Mouse (Mus musculus) left cerebral cortex, postnatal 10 days (tissue): ENCODE measurements around the gene Prcp. TPM values are rescaled to one million over a fixed set of nuclear protein-coding genes. Genes with fewer than 3 reads are reported as not detected.
A peak's percentile ranks its signal among the peaks of the same experiment; 100 is the strongest.
"Not testable (repeated sequence)": the region's sequence is repeated elsewhere in the genome, so short reads cannot be mapped to it uniquely, and the experiment has no call there.

Experiments
- DNase-seq, 2 experiments: peaks; one replicate each; pipeline ENCODE4 v3.0.0; 2021 to 2022; ENCODE audit warnings: low spot score in 2 of 2, mixed read lengths in 1 of 2; ENCODE audit errors: extremely low spot score in 1 of 2
- intact Hi-C: fragments of 180-260 bp; cut with DNase I; formaldehyde crosslinking; loops from one replicate; pipeline ENCODE4 v1.15.1; 2025
- total RNA-seq, 2 experiments: library from RNA; stranded (reverse); gene quantifications; 2 replicates each; pipeline ENCODE4 v1.2.3; 2021

The Prcp gene
- total RNA-seq, 2 experiments from 2014 or later = 13.9 TPM

- intact Hi-C loops = loop anchor here (5.0 kb wide), 1 partner anchor 212 kb away; no protein-coding TSS in a partner anchor
- DNase-seq = no peak
Measured at GRCm38 (mm10) chr7:92884998-92885660, 10.9 kb downstream of the Prcp start.

- no peak for DNase-seq
- intact Hi-C loops = loop anchor here (5.0 kb wide), 1 partner anchor 210 kb away; no protein-coding TSS in a partner anchor
Measured at GRCm38 (mm10) chr7:92886801-92887200, 12.5 kb downstream of the Prcp start.

GRCm38 (mm10) chr7:92887230-92887629, 13.0 kb downstream of the Prcp start:
- intact Hi-C loops = loop anchor here (5.0 kb wide), 1 partner anchor 210 kb away; no protein-coding TSS in a partner anchor
- DNase-seq = no peak

- intact Hi-C loops = no loop called here
Measured at GRCm38 (mm10) chr7:92890211-92890610, 15.9 kb downstream of the Prcp start.

GRCm38 (mm10) chr7:92890618-92891230, 16.5 kb downstream of the Prcp start:
- intact Hi-C loops = no loop called here

More at GRCm38 (mm10) chr7:92890211-92890610, 15.9 kb downstream of the Prcp start:
- DNase-seq = no peak

GRCm38 (mm10) chr7:92893478-92893877, 19.2 kb downstream of the Prcp start:
- DNase-seq = no peak
- intact Hi-C loops = no loop called here

More at GRCm38 (mm10) chr7:92890618-92891230, 16.5 kb downstream of the Prcp start:
- DNase-seq = no peak

GRCm38 (mm10) chr7:92896036-92896435, 21.8 kb downstream of the Prcp start:
- intact Hi-C loops = no loop called here
- DNase-seq = no peak

- intact Hi-C loops = no loop called here
- DNase-seq = peak in 1 of 2 experiments; percentile 33
Measured at GRCm38 (mm10) chr7:92897021-92897420, 22.8 kb downstream of the Prcp start.

GRCm38 (mm10) chr7:92903360-92904038, 29.2 kb downstream of the Prcp start:
- intact Hi-C loops = no loop called here

GRCm38 (mm10) chr7:92904285-92904684, 30.0 kb downstream of the Prcp start:
- DNase-seq, intact Hi-C loops: not testable (repeated sequence)

More at GRCm38 (mm10) chr7:92903360-92904038, 29.2 kb downstream of the Prcp start:
- DNase-seq = peak; percentile 19 to 64

- intact Hi-C loops = no loop called here
- DNase-seq = no peak
Measured at GRCm38 (mm10) chr7:92920172-92920856, 46.0 kb downstream of the Prcp start.

GRCm38 (mm10) chr7:92920857-92921172, 46.5 kb downstream of the Prcp start:
- no peak for DNase-seq
- intact Hi-C loops = no loop called here

GRCm38 (mm10) chr7:92932792-92933191, 58.5 kb downstream of the Prcp start:
- intact Hi-C loops = no loop called here
- DNase-seq = no peak

GRCm38 (mm10) chr7:92933308-92933948, 59.2 kb downstream of the Prcp start:
- DNase-seq = peak in 1 of 2 experiments; percentile 35
- intact Hi-C loops = not testable (repeated sequence)

- no peak for DNase-seq
- intact Hi-C loops = no loop called here
Measured at GRCm38 (mm10) chr7:92936747-92937146, 62.5 kb downstream of the Prcp start.

- DNase-seq = peak; percentile 9 to 24
- intact Hi-C loops = no loop called here
Measured at GRCm38 (mm10) chr7:92937955-92938354, 63.7 kb downstream of the Prcp start.

- intact Hi-C loops = no loop called here
- no peak for DNase-seq
Measured at GRCm38 (mm10) chr7:92939776-92940175, 65.5 kb downstream of the Prcp start.

- DNase-seq = no peak
- intact Hi-C loops = no loop called here
Measured at GRCm38 (mm10) chr7:92950775-92951174, 76.5 kb downstream of the Prcp start.

- no peak for DNase-seq
- intact Hi-C loops = no loop called here
Measured at GRCm38 (mm10) chr7:92952210-92952609, 77.9 kb downstream of the Prcp start.
